Comparison of ENCODE assay signal across 15 mouse cellular contexts in genomic region chr14:31189348-31189747, GRCm38 (mm10). TPM values are rescaled to one million over a fixed set of nuclear protein-coding genes. Genes with fewer than 3 reads are reported as not detected.
DNase-seq lines count a peak whose midpoint lies in the region; ATAC-seq and TF ChIP-seq lines count a peak whose summit lies in the region.
"Had no signal": no experiment of that assay in that cellular context is flagged by ENCODE, and none has a peak within 500 bp of the region (broad histone marks: within the 10 kb centered on the region; RNA-seq: fewer than 3 reads in every experiment).

No protein-coding gene starts in this region.

- no peaks in the 10 kb centered on the region for H3K27me3 ChIP-seq in forebrain, postnatal 0 days (ENCODE audit: insufficient read depth, low read length)
- no peaks in the 10 kb centered on the region for H3K27me3 ChIP-seq in forebrain, embryonic 12.5 days
- H3K27me3 ChIP-seq in kidney, adult 2 months (replicated peaks; ENCODE audit: control insufficient read depth, insufficient read depth, low read length) = no peaks in the 10 kb centered on the region
- no peaks in the 10 kb centered on the region for H3K27me3 ChIP-seq in midbrain, embryonic 14.5 days (ENCODE audit: control insufficient read depth, insufficient read depth, low read length)
- H3K27me3 ChIP-seq: embryonic facial prominence, embryonic 12.5 days had no signal

- DNase-seq in forebrain, postnatal 0 days = no peak
- no peak for DNase-seq in kidney, adult 2 months
- DNase-seq in kidney, postnatal 10 days = no peak
- DNase-seq in midbrain, embryonic 14.5 days = no peak
- no peak for DNase-seq in thymus, adult 18-20 months
- DNase-seq in right cerebral cortex, postnatal 10 days (ENCODE audit: low spot score in 2 of 2) = no peak
- DNase-seq: cerebellum, adult 9-11 months; kidney, postnatal 14 days; lung, embryonic 14.5 days; thymus, postnatal 36 days had no signal

- no peak for TF ChIP-seq POLR2A in kidney, adult 2 months (IDR thresholded peaks at IDR 0.05; ENCODE audit: low read depth, low read length)

- H3K4me2 ChIP-seq in forebrain, postnatal 0 days (ENCODE audit: low read depth) = no peak overlapping the region
- no peak overlapping the region for H3K4me2 ChIP-seq in forebrain, embryonic 12.5 days
- no peak overlapping the region for H3K4me2 ChIP-seq in midbrain, embryonic 14.5 days (ENCODE audit: low read length)
- H3K4me2 ChIP-seq: embryonic facial prominence, embryonic 12.5 days; lung, embryonic 14.5 days had no signal

- ATAC-seq in forebrain, postnatal 0 days = no peak
- no peak for ATAC-seq in forebrain, embryonic 12.5 days (ENCODE audit: low FRiP score)
- ATAC-seq in common myeloid progenitor, adult 5-6 weeks (replicated peaks; ENCODE audit: low read depth, poor library complexity, severe bottlenecking) = peak; percentile 21; the same call in 1 of the 2 replicates
- ATAC-seq in midbrain, embryonic 14.5 days (ENCODE audit: low FRiP score, low TSS enrichment) = no peak
- ATAC-seq: forebrain, embryonic 14.5 days had no signal

- H3K9me3 ChIP-seq in forebrain, postnatal 0 days (ENCODE audit: low read length) = no peaks in the 10 kb centered on the region
- H3K9me3 ChIP-seq in forebrain, embryonic 12.5 days = no peaks in the 10 kb centered on the region
- H3K9me3 ChIP-seq in midbrain, embryonic 14.5 days (ENCODE audit: control insufficient read depth, low read length) = no peaks in the 10 kb centered on the region
- H3K9me3 ChIP-seq: embryonic facial prominence, embryonic 12.5 days had no signal

- H3K4me1 ChIP-seq in forebrain, postnatal 0 days (ENCODE audit: insufficient read depth) = no peaks in the 10 kb centered on the region
- H3K4me1 ChIP-seq in forebrain, embryonic 12.5 days = peaks cover 15% of the 10 kb centered on the region; the same call in 1 of the 2 replicates
- peaks cover 9% of the 10 kb centered on the region; the same call in 1 of the 2 replicates for H3K4me1 ChIP-seq in kidney, adult 2 months (ENCODE audit: control insufficient read depth, insufficient read depth, low read length)
- H3K4me1 ChIP-seq in midbrain, embryonic 14.5 days (ENCODE audit: control insufficient read depth, insufficient read depth, low read length) = no peaks in the 10 kb centered on the region
- H3K4me1 ChIP-seq: embryonic facial prominence, embryonic 12.5 days had no signal

- 0 out of 2 replicates have a peak overlapping the region, but pooled peaks have one; percentile 15 for H3K27ac ChIP-seq in forebrain, postnatal 0 days (ENCODE audit: low read depth, low read length)
- H3K27ac ChIP-seq in forebrain, embryonic 12.5 days = no peak overlapping the region
- 0 out of 2 replicates have a peak overlapping the region, but pooled peaks have one; percentile 3 for H3K27ac ChIP-seq in kidney, adult 2 months (ENCODE audit: insufficient read depth, low read depth, low read length)
- H3K27ac ChIP-seq in midbrain, embryonic 14.5 days (replicated peaks; ENCODE audit: low read depth, low read length) = peak overlapping the region; percentile 52
- H3K27ac ChIP-seq: embryonic facial prominence, embryonic 12.5 days had no signal

- H3K9ac ChIP-seq in forebrain, postnatal 0 days = no peak overlapping the region
- no peak overlapping the region for H3K9ac ChIP-seq in forebrain, embryonic 12.5 days
- H3K9ac ChIP-seq in midbrain, embryonic 14.5 days (replicated peaks; ENCODE audit: low read length) = no peak overlapping the region
- H3K9ac ChIP-seq: embryonic facial prominence, embryonic 12.5 days; lung, embryonic 14.5 days had no signal

- TF ChIP-seq CTCF in forebrain, postnatal 0 days (IDR thresholded peaks at IDR 0.05; ENCODE audit: low read depth) = no peak
- no peak for TF ChIP-seq CTCF in kidney, adult 2 months (conservative IDR thresholded peaks at IDR 0.05; ENCODE audit: insufficient read depth, insufficient read length, low read depth, low read length)

- no peak overlapping the region for H3K4me3 ChIP-seq in forebrain, postnatal 0 days (ENCODE audit: low read depth, low read length)
- no peak overlapping the region for H3K4me3 ChIP-seq in forebrain, embryonic 12.5 days (replicated peaks)
- H3K4me3 ChIP-seq in kidney, adult 2 months (ENCODE audit: insufficient read depth, low read depth, low read length) = no peak overlapping the region
- H3K4me3 ChIP-seq in midbrain, embryonic 14.5 days (replicated peaks; ENCODE audit: low read depth, low read length) = no peak overlapping the region
- H3K4me3 ChIP-seq: embryonic facial prominence, embryonic 12.5 days; myocyte had no signal

- H3K36me3 ChIP-seq in forebrain, postnatal 0 days (ENCODE audit: insufficient read depth) = peaks cover 90% of the 10 kb centered on the region
- peaks cover 98% of the 10 kb centered on the region for H3K36me3 ChIP-seq in forebrain, embryonic 12.5 days (replicated peaks)
- peaks cover 11% of the 10 kb centered on the region for H3K36me3 ChIP-seq in kidney, adult 2 months (ENCODE audit: control insufficient read depth, insufficient read depth, low read length)
- peaks cover 98% of the 10 kb centered on the region for H3K36me3 ChIP-seq in midbrain, embryonic 14.5 days (ENCODE audit: control insufficient read depth, insufficient read depth, low read length)

- WGBS in forebrain, postnatal 0 days = 96% methylated on average over 3 of the region's 3 CpGs
- 94% methylated on average over 3 of the region's 3 CpGs for WGBS in forebrain, embryonic 12.5 days
- WGBS in kidney, adult 2 months = 85% methylated on average over 3 of the region's 3 CpGs
- WGBS in midbrain, embryonic 14.5 days = 93% methylated on average over 3 of the region's 3 CpGs

RNA-seq across cellular contexts. Expression of gene Tnnc1, which starts 18.8 kb away (rescaled TPM):
- total RNA-seq in forebrain, postnatal 0 days (2014; rRNA removed) = 1.2 and 2.4 TPM in 2 replicates
- polyA plus RNA-seq in forebrain, postnatal 0 days (2015; fragmentation: Nextera tagmentation; extraction: Ambion mirVana) = 2.4 and 3.0 TPM in 2 replicates
- polyA plus RNA-seq in forebrain, embryonic 12.5 days (2016; fragmentation: Nextera tagmentation; extraction: Ambion mirVana) = 1.6 and 2.1 TPM in 2 replicates
- 2.1 and 9.1 TPM in 2 replicates for polyA plus RNA-seq in kidney, adult 2 months (2012; rRNA removed)
- not detected in 2 replicates for total RNA-seq in common myeloid progenitor, adult 5-6 weeks (2017)
- polyA plus RNA-seq in midbrain, embryonic 14.5 days (2014; fragmentation: Nextera tagmentation; extraction: Ambion mirVana) = 2.1 and 2.6 TPM in 2 replicates

RNA-seq across cellular contexts. Expression of gene Stab1, which starts 20.9 kb away (rescaled TPM):
- 21.9 and 23.3 TPM in 2 replicates for total RNA-seq in forebrain, postnatal 0 days (2014; rRNA removed)
- polyA plus RNA-seq in forebrain, postnatal 0 days (2015; fragmentation: Nextera tagmentation; extraction: Ambion mirVana) = 7.7 and 11.4 TPM in 2 replicates
- 23.1 and 26.1 TPM in 2 replicates for polyA plus RNA-seq in forebrain, embryonic 12.5 days (2016; fragmentation: Nextera tagmentation; extraction: Ambion mirVana)
- 41.5 and 46.8 TPM in 2 replicates for polyA plus RNA-seq in kidney, adult 2 months (2012; rRNA removed)
- total RNA-seq in common myeloid progenitor, adult 5-6 weeks (2017) = not detected in 2 replicates
- 6.6 and 26.6 TPM in 2 replicates for polyA plus RNA-seq in midbrain, embryonic 14.5 days (2014; fragmentation: Nextera tagmentation; extraction: Ambion mirVana)

RNA-seq across cellular contexts. Expression of gene Nisch, which starts 27.4 kb away (rescaled TPM):
- total RNA-seq in forebrain, postnatal 0 days (2014; rRNA removed) = 211 and 300 TPM in 2 replicates
- polyA plus RNA-seq in forebrain, postnatal 0 days (2015; fragmentation: Nextera tagmentation; extraction: Ambion mirVana) = 148 and 199 TPM in 2 replicates
- polyA plus RNA-seq in forebrain, embryonic 12.5 days (2016; fragmentation: Nextera tagmentation; extraction: Ambion mirVana) = 439 and 446 TPM in 2 replicates
- polyA plus RNA-seq in kidney, adult 2 months (2012; rRNA removed) = 244 and 277 TPM in 2 replicates
- 82.3 and 114 TPM in 2 replicates for total RNA-seq in common myeloid progenitor, adult 5-6 weeks (2017)
- 280 and 343 TPM in 2 replicates for polyA plus RNA-seq in midbrain, embryonic 14.5 days (2014; fragmentation: Nextera tagmentation; extraction: Ambion mirVana)

RNA-seq across cellular contexts. Expression of gene Sema3g, which starts 28.3 kb away (rescaled TPM):
- total RNA-seq in forebrain, postnatal 0 days (2014; rRNA removed) = 2.2 and 3.7 TPM in 2 replicates
- 0.23 and 0.31 TPM in 2 replicates for polyA plus RNA-seq in forebrain, postnatal 0 days (2015; fragmentation: Nextera tagmentation; extraction: Ambion mirVana)
- polyA plus RNA-seq in forebrain, embryonic 12.5 days (2016; fragmentation: Nextera tagmentation; extraction: Ambion mirVana) = 0.86 and 0.93 TPM in 2 replicates
- polyA plus RNA-seq in kidney, adult 2 months (2012; rRNA removed) = 34.2 and 38.8 TPM in 2 replicates
- total RNA-seq in common myeloid progenitor, adult 5-6 weeks (2017) = not detected in 2 replicates
- polyA plus RNA-seq in midbrain, embryonic 14.5 days (2014; fragmentation: Nextera tagmentation; extraction: Ambion mirVana) = 0.12 and 0.24 TPM in 2 replicates

RNA-seq across cellular contexts. Expression of gene Nt5dc2, which starts 58.5 kb away (rescaled TPM):
- total RNA-seq in forebrain, postnatal 0 days (2014; rRNA removed) = 65.8 and 80.3 TPM in 2 replicates
- 104 and 107 TPM in 2 replicates for polyA plus RNA-seq in forebrain, postnatal 0 days (2015; fragmentation: Nextera tagmentation; extraction: Ambion mirVana)
- polyA plus RNA-seq in forebrain, embryonic 12.5 days (2016; fragmentation: Nextera tagmentation; extraction: Ambion mirVana) = 406 and 410 TPM in 2 replicates
- polyA plus RNA-seq in kidney, adult 2 months (2012; rRNA removed) = 56.2 and 62.4 TPM in 2 replicates
- 88.3 and 112 TPM in 2 replicates for total RNA-seq in common myeloid progenitor, adult 5-6 weeks (2017)
- polyA plus RNA-seq in midbrain, embryonic 14.5 days (2014; fragmentation: Nextera tagmentation; extraction: Ambion mirVana) = 234 and 284 TPM in 2 replicates
